Mouse (Mus musculus) kidney, embryonic 15.5 days (tissue): Measurements from ENCODE around the gene Trim15. TPM values are rescaled to one million over a fixed set of nuclear protein-coding genes. Genes with fewer than 3 reads are reported as not detected.
A peak's percentile ranks its signal among the peaks of the same experiment; 100 is the strongest.
"Not testable (repeated sequence)": the region's sequence is repeated elsewhere in the genome, so short reads cannot be mapped to it uniquely, and the experiment has no call there.

Experiments
- ATAC-seq: fragments of 200-750 bp; cut with Nextera tagmentation; replicated peaks from 2 replicates; pipeline ENCODE4 v1.8.0; 2017; ENCODE audit warnings: moderate TSS enrichment; ENCODE audit not compliant: low FRiP score
- H3K27ac ChIP-seq: fragments of 300-500 bp; sonication (generic); 2 replicates; pipeline ENCODE4 v1.5.1; 2015; ENCODE audit warnings: mild to moderate bottlenecking, inconsistent platforms
- H3K27me3 ChIP-seq: fragments of 300-500 bp; sonication (generic); 2 replicates; pipeline ENCODE4 v1.6.1; 2015; ENCODE audit warnings: inconsistent platforms
- H3K36me3 ChIP-seq: fragments of 300-500 bp; sonication (generic); 2 replicates; pipeline ENCODE4 v1.6.1; 2015; ENCODE audit warnings: inconsistent platforms
- H3K4me1 ChIP-seq: fragments of 300-500 bp; sonication (generic); 2 replicates; pipeline ENCODE4 v1.6.1; 2015; ENCODE audit warnings: inconsistent platforms
- H3K4me2 ChIP-seq: fragments of 300-500 bp; sonication (generic); 2 replicates; pipeline ENCODE4 v1.6.1; 2015; ENCODE audit warnings: moderate library complexity, mild to moderate bottlenecking, inconsistent platforms
- H3K4me3 ChIP-seq: fragments of 300-500 bp; sonication (generic); replicated peaks from 2 replicates; pipeline ENCODE4 v1.5.1; 2015; ENCODE audit warnings: mild to moderate bottlenecking, inconsistent platforms
- H3K9ac ChIP-seq: fragments of 300-500 bp; sonication (generic); 2 replicates; pipeline ENCODE4 v1.6.1; 2015; ENCODE audit warnings: mild to moderate bottlenecking, inconsistent platforms
- H3K9me3 ChIP-seq: fragments of 300-500 bp; sonication (generic); replicated peaks from 2 replicates; pipeline ENCODE4 v1.6.1; 2016; ENCODE audit warnings: inconsistent platforms
- WGBS: fragments of 180-500 bp; shearing (Covaris S2); methylation state at CpG from one replicate; pipeline ENCODE4 v1.1.7; 2015; ENCODE audit warnings: mixed read lengths; 5-methylcytosine and 5-hydroxymethylcytosine counted together
- polyA plus RNA-seq: library from polyadenylated mRNA; unstranded; fragments of >200 nt; fragmentation: Nextera tagmentation; extraction: Ambion mirVana; gene quantifications from 2 replicates; pipeline ENCODE4 v1.2.1, GENCODE M21; 2015

Trim15 gene
- polyA plus RNA-seq, 1 experiment from 2014 or later = 0.22 TPM

DNA sequence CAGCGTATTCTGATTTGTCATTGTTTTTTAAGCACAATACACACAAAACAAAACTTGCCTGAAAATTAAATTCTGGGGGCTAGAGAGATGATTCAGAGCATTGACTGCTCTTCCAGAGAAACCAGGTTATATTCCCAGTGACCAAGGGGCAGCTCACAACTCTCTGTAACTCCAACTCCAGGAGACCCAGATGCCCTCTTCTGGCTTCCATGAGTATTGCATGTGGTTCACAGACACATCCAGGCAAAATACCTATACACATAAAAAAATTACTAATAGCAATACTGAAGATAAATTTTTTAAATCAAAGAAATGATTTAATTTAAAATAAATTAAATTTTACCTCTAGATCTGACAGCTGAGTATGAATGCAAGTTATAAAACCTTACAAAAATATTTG, 29.6 kb upstream of the Trim15 start:
- ATAC-seq = no peak
- no peak overlapping the region for H3K4me3 ChIP-seq
- H3K4me1 ChIP-seq = no peaks in the 10 kb centered on the region
- H3K27me3 ChIP-seq = 0 out of 2 replicates have a peak, but pooled peaks cover 3% of the 10 kb centered on the region
- H3K27ac ChIP-seq = no peak overlapping the region
- 73% methylated on average over 1 of the region's 1 CpGs for WGBS
- H3K36me3 ChIP-seq = no peaks in the 10 kb centered on the region
- H3K9ac ChIP-seq = no peak overlapping the region
- no peak overlapping the region for H3K4me2 ChIP-seq
- H3K9me3 ChIP-seq = no peaks in the 10 kb centered on the region

DNA sequence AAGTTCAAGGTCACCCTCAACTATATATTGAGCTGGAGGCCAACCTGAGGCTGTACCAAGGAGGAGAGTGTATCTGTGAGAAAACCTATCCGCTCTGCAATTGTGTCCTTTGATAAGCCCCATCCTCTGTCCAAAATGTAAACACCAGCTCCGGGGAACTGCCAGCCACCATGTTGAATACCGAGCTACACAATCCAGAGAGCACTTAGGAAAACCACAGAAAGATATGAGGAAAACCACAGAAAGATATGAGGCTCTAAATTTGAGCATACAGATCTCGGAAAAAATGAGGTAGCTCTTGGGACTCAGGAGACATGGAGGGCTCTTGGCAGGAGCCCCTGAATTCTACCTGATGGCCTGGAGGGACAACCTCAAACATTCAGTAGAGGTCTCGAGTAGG, 26.4 kb upstream of the Trim15 start:
- Histone ChIP-seq H3K4me3 (no peak overlapping the region), H3K27me3 (peaks cover 15% of the 10 kb centered on the region), H3K4me1 (no peaks in the 10 kb centered on the region), H3K9me3 (no peaks in the 10 kb centered on the region), H3K9ac (no peak overlapping the region), H3K27ac (no peak overlapping the region), H3K36me3 (no peaks in the 10 kb centered on the region), H3K4me2 (no peak overlapping the region)
- 79% methylated on average over 5 of the region's 5 CpGs for WGBS
- no peak for ATAC-seq

DNA sequence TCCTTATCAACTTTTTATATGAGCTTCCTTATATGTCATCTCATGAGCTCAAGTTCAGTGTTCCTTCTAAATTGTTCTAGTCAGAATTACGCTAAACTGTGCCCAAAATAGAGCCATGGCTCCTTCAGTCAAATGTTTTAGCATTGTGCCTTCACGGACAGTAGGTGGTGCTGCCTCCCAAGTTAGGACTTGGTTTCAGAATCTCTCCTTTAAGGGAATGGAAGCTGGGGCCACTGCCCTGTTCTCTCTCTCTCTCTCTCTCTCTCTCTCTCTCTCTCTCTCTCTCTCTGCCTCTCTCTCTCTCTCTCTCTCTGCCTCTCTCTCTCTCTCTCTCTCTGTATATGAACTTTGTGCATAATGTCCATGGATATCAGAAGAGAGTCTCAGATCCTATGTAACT, 25.4 kb upstream of the Trim15 start:
- Histone ChIP-seq H3K27ac (no peak overlapping the region), H3K9ac (no peak overlapping the region), H3K36me3 (no peaks in the 10 kb centered on the region), H3K4me2 (no peak overlapping the region), H3K4me3 (no peak overlapping the region), H3K4me1 (no peaks in the 10 kb centered on the region), H3K27me3 (peaks cover 15% of the 10 kb centered on the region), H3K9me3 (no peaks in the 10 kb centered on the region)
- 10% methylated on average over 2 of the region's 2 CpGs for WGBS
- ATAC-seq = no peak

DNA sequence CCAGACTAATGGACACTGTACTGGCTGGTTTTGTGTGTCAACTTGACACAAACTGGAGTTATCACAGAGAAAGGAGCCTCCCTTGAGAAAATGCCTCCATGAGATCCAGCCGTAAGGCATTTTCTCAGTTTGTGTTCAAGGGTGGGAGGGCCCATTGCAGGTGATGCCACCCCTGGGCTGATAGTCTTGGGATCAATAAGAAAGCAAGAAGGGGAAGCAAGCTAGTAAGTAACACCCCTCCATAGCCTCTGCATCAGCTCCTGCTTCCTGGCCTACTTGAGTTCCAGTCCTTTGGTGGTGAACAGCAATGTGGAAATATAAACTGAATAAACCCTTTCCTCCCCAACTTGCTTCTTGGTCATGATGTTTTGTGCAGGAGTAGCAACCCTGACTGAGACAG, 24.5 kb upstream of the Trim15 start:
- not testable (repeated sequence) for H3K36me3 ChIP-seq, H3K9me3 ChIP-seq, H3K9ac ChIP-seq, H3K27ac ChIP-seq, H3K4me1 ChIP-seq, H3K4me3 ChIP-seq, ATAC-seq, H3K4me2 ChIP-seq
- H3K27me3 ChIP-seq = peaks cover 15% of the 10 kb centered on the region
- 97% methylated on average over 1 of the region's 1 CpGs for WGBS

DNA sequence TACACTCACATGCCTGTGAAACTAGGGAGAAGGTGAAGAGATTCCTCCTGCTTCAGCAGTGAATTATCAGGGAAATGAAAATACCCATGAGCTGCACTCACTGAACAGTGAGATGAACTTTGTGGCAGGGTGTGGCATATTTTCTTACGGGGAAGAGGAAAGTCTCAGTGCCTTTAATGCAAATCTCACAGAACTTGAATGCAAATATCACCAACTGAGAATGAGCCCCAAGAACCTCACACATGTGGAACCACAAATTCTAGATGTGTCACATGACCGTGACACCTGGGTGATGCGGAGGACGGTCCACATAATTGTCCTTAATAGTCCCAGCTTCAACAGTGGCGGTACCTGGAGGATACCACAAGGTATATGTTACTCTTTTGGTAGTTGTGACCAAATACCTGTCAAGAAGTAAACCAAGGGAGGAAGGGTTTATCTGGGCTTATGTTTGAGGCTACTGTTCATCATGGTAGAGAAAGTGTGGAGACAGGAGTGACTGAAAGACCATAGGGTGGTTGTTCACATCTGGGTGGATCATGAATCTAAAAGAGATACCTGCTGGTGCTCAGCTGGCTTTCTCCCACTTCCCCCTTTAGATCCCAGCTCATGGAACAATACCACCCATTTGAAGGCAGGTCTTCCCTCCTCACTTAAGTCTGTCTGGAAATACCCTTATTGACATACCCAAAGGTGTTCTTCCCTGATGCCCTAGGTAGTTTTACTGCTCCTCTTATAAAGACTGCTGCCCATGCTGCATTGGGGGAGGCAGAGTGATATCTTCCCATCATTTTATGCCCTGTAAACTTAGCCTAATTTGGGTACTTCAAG, 23.3 kb upstream of the Trim15 start, which contains the start of gene Trim40:
Trim40 (minus strand) TSS at position 51 of the 831 bp plus-strand sequence.
- 89% methylated on average over 5 of the region's 5 CpGs for WGBS
- H3K27ac ChIP-seq = no peak within 1 kb of the TSS
- H3K27me3 ChIP-seq = peaks cover 15% of the 10 kb centered on the region
- ATAC-seq = no peak
- H3K4me1 ChIP-seq = no peaks in the 10 kb centered on the region
- H3K4me3 ChIP-seq = no peak within 1 kb of the TSS
- H3K9ac ChIP-seq = no peak within 1 kb of the TSS
- no peaks in the 10 kb centered on the region for H3K9me3 ChIP-seq
- no peaks in the 10 kb centered on the region for H3K36me3 ChIP-seq
- H3K4me2 ChIP-seq = no peak within 1 kb of the TSS

DNA sequence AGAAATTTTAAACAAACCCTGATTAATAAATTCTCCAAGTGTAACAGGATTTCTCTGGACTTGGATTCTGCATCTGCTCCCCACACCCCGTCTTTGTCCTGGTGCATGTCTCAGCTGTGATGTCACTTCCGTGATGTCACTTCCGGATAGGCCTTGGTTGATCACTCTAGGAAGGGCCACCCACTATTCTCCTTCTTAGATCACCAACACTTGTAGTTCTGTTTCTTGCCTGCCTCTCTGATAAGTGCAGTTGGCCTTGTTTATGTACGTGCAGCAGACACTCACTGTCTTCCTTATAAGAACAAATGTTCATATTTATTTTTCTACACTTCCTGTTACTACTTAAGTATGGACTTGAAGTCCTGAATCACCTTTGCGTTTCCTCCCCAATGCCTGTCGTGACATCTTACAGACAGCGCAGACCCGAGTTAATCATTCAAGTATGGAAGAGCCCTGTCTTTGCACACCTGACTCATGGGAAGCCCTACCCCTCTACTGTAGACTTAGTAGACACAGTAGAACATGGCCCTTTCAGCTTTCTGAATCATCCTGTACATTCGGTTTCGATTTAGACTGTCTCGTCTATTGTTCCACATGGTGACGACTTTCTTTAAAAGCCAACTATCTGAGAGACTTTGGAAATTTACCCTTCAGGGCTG, 18.3 kb upstream of the Trim15 start:
- Histone ChIP-seq H3K27ac (no peak overlapping the region), H3K4me1 (no peaks in the 10 kb centered on the region), H3K9me3 (no peaks in the 10 kb centered on the region), H3K4me2 (no peak overlapping the region), H3K27me3 (peaks cover 8% of the 10 kb centered on the region), H3K4me3 (no peak overlapping the region), H3K36me3 (no peaks in the 10 kb centered on the region), H3K9ac (no peak overlapping the region)
- no peak for ATAC-seq
- WGBS = 91% methylated on average over 12 of the region's 12 CpGs

DNA sequence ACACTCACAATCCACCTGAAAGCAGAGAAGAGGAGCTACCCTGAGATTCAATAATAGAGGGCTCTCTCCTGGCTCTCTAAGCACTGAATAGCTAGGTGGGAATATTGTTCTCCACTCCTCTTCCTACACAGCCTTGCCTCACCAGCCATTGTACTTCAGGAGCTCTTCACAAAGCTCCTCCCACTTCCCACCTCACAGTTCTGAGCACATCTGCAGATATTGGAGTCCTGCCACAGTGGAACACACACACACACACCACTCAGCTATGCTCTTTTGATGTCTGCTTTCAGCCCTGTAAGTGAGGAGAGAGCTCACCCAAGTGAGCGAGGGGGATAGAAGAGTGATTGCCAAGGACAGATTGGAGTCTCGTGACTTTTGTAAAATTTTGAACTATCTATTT, 16.3 kb upstream of the Trim15 start:
- H3K27ac ChIP-seq = no peak overlapping the region
- 67% methylated on average over 2 of the region's 2 CpGs for WGBS
- H3K4me2 ChIP-seq = no peak overlapping the region
- H3K9me3 ChIP-seq = no peaks in the 10 kb centered on the region
- no peaks in the 10 kb centered on the region for H3K4me1 ChIP-seq
- H3K36me3 ChIP-seq = no peaks in the 10 kb centered on the region
- H3K4me3 ChIP-seq = no peak overlapping the region
- no peaks in the 10 kb centered on the region for H3K27me3 ChIP-seq
- no peak for ATAC-seq
- H3K9ac ChIP-seq = no peak overlapping the region

DNA sequence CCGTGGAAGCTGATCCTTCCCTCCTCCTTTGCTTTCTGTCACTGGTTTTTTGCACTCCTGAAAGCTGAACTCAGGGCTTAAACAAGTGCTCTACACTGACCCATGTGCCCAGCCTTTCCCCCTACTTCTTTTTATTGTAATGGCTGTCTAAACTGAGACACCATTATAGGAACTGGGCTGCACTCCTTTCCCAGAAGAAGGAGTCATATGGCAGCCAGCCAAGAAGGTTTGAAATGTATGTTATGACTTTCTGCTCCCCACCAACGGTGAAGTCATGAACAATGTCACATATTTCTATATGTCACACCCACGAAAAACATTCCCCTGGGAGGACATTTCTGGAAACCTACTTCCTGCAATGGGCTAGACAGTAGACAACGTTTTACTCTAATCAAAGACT, 7.6 kb upstream of the Trim15 start:
- Histone ChIP-seq H3K36me3 (no peaks in the 10 kb centered on the region), H3K4me1 (no peaks in the 10 kb centered on the region), H3K27ac (no peak overlapping the region), H3K4me2 (no peak overlapping the region), H3K27me3 (0 out of 2 replicates have a peak, but pooled peaks cover 2% of the 10 kb centered on the region), H3K9ac (no peak overlapping the region), H3K4me3 (no peak overlapping the region), H3K9me3 (no peaks in the 10 kb centered on the region)
- ATAC-seq = no peak
- WGBS = 43% methylated on average over 4 of the region's 4 CpGs

DNA sequence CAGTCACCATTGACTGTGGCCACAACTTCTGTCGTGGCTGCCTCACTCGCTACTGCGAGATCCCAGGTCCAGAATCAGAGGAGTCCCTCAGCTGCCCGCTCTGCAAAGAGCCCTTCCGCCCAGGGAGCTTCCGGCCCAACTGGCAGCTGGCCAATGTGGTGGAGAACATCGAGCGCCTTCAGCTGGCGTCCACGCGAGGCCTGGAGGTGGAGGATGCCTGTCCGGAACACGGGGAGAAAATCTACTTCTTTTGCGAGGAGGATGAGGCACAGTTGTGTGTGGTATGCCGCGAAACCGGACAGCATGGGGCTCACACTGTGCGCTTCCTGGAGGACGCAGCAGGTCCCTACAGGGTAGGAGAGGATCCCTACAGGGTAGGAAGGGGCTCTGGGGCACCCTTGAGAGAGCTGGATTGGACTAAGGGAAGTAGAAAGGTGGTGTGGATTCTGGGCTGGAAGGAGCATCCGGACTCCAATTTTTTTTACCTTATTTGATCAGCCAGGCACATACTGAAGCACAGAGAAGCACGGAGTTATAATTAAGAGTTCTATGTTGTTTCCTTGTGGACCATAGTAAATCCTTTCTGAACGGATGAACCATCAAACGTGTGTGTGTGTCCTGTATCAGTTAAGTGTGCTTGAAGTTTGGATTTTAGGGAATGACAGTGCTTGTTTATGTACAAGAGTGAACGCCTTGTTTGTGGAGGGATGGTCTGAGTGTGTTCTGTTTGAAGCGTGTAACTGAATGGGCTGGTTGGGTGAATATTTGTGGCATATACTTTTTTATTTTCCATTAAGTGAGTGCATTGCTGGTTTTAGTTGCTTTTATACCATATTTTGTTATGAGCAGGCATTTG, 3.2 kb upstream of the Trim15 start:
- Histone ChIP-seq H3K27me3 (peaks cover 37% of the 10 kb centered on the region), H3K4me1 (peaks cover 7% of the 10 kb centered on the region; the same call in 1 of the 2 replicates), H3K9ac (no peak overlapping the region), H3K4me3 (no peak overlapping the region), H3K9me3 (no peaks in the 10 kb centered on the region), H3K36me3 (no peaks in the 10 kb centered on the region), H3K4me2 (no peak overlapping the region), H3K27ac (no peak overlapping the region)
- ATAC-seq = no peak; the same call in 1 of the 2 replicates
- WGBS = 76% methylated on average over 25 of the region's 25 CpGs

DNA sequence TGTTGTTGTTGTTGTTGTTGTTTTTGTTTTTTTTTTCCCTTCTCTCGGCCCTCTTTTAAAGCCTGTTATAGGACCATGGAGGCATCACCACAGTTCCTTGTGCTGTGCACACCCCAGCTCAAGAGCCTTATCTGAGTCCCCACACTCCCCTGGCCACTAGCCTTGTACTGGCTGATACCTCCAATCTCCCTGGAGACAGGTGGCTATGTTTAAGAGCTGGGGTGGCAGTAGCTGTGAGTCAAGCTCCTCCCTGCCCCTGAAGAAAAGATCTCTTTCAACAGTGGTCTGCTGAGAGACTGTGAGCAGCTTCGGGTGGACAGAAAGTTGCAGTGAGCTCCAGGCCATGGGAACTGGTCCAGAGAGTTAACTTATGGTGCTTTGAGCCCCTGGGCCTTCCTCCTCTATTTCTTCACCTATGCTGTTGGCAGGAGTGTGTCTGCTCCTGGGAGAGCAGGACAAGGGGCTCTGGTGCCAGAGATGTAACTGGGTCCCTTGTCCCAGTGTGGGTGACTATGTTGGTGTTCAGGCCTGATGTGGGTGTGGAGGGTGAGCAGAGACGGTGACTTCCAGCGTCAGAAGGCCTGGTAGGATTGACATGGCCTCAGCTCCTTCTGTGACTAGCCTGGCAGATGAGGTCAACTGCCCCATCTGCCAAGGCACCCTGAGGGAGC, 2.4 kb upstream of the Trim15 start, which contains the start of gene Trim10:
Trim10 (plus strand) TSS at position 291 of the 671 bp plus-strand sequence.
- Histone ChIP-seq H3K9me3 (no peaks in the 10 kb centered on the region), H3K4me1 (peaks cover 7% of the 10 kb centered on the region; the same call in 1 of the 2 replicates), H3K27me3 (peaks cover 44% of the 10 kb centered on the region), H3K4me2 (no peak within 1 kb of the TSS), H3K4me3 (no peak within 1 kb of the TSS), H3K36me3 (no peaks in the 10 kb centered on the region), H3K9ac (no peak within 1 kb of the TSS), H3K27ac (no peak within 1 kb of the TSS)
- 80% methylated on average over 4 of the region's 4 CpGs for WGBS
- peak; percentile 84 for ATAC-seq

DNA sequence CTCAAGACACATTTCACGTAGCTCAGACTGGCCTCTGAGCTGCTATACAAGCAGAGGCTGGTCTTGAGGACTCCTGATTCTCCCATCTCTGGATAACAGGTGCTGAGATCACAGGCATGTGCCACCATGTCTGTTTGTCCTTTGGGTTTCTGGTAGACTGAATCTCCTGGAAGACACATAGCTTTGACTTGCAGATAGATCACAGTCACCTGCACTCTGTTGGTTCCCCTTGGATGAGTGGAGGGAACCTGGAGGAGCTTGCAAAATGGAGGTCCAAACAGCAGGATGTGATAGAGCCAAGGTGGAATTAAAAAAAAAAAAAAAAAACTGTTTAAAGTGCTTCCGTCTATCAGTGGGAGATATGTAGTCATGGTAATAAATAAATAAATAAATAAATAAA, 1.8 kb upstream of the Trim15 start:
- peaks cover 46% of the 10 kb centered on the region for H3K27me3 ChIP-seq
- WGBS = 86% methylated on average over 2 of the region's 2 CpGs
- H3K27ac ChIP-seq = no peak overlapping the region
- H3K4me1 ChIP-seq = peaks cover 7% of the 10 kb centered on the region; the same call in 1 of the 2 replicates
- no peak overlapping the region for H3K4me3 ChIP-seq
- no peak for ATAC-seq
- no peak overlapping the region for H3K9ac ChIP-seq
- no peaks in the 10 kb centered on the region for H3K36me3 ChIP-seq
- H3K9me3 ChIP-seq = no peaks in the 10 kb centered on the region
- no peak overlapping the region for H3K4me2 ChIP-seq
